Mouse (Mus musculus) cerebellum, adult 18-20 months (tissue): Measurements from ENCODE around the gene Ttc12.

Experiments
- DNase-seq, 2 experiments: peaks; one replicate each; pipeline ENCODE4 v3.0.0; 2021

Gene Ttc12

DNA sequence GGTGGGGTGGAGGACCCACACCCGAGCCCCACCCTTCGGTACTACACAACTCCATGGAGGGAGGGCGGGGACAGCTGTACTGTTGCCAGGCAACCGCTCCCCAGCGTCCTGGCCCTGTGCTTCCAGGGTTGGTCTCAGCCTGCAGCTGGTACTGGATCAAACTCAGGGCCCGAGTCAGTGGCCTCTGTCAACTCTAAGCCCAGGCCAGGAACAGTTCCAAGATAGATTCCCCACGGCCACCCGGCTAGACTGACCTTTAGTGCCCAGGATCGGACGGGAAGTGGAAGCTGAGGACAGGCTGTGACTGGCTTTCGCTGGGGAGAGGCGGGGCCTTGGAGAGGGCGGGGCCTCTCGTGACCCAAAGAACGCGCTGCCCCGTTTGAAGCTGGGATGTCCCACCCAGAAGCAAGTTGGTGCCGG, at the start of gene Ttc12:
Ttc12 (minus strand) TSS at position 334 of the 420 bp plus-strand sequence.
- DNase-seq: peak; percentile 52 to 59

DNA sequence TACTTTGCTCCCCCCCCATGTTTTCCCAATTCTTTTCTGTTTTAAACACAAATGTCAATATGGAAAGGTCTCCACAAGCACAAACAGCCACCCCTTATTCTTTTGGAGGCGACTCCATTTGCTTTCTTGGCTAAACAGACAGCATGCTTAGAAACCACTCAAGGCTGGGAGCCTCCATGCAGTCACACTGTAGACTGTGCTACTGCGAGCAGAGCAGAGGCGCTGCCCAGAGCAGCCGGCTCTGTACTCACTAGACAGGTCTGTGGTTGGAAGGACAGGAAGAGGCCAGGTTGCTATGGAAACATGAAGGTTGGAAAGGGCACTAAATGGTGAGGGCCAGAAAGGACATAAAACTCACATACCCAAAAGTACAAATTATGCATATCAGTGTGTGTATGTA, 48.9 kb upstream of the Ttc12 start:
- no peak for DNase-seq

DNA sequence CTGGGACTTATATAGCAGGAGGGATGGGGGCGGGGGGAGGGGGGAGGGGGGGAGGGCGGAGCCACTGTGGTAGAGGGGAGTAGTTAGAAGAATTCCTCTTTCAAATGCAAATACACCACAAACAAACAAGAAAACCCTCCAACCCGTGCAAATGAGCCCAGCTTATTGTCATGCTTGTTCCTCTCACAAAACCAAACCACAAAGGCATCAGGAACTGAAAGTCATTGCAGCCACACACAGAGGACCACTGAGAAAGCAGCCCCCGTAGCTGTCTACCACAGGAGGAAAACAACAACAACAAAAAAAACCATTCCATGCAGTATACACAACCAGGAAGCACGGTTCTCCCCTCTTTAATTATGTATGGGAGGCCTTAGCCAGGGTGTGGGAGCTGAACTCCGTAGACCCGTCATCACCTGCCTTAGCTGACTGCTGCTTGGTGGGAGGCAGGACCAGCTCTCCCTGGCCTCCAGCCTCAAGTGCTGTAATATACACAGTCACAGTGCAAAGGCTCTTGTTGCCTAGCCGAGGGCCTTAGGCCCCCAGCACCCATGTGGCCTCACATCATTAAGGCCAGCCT, 48.0 kb upstream of the Ttc12 start:
- DNase-seq: no peak

DNA sequence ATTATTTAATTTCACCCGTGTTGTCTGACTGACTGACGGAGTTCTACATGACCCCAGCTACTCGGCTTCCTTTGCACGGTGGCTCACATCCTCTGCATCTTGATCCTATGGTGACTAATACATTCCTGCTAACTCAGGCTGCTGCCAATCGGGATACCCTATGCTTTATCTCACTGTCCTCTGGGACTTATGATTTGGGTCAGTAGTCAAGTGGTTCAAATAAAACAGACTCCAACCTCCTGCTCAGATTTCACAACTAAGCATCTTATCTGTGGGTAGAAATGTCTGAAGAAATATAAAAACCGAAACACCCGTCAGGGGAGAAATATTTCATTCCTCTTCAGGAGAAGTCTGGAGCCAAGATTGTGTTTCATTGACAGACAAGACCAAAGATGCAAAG, 47.4 kb upstream of the Ttc12 start:
- DNase-seq: no peak

DNA sequence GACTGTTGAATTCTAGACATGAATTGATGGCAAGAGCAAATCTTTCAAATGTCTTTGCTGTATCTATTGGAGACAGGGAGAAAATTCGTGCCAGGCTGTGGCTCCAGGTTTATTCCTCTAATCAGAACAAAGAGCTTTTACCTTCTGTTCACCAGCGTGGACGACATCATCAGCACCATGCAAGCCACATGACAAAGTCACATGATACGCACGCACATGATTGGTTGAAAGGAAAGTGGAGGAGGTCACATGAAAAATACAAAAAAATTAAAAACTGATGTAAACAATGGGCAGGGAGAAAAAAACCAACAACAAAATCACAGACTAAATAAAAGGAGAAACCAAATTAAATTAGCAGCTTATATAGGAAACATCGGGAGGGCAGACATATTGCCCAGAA, 45.8 kb upstream of the Ttc12 start:
- DNase-seq: no peak

DNA sequence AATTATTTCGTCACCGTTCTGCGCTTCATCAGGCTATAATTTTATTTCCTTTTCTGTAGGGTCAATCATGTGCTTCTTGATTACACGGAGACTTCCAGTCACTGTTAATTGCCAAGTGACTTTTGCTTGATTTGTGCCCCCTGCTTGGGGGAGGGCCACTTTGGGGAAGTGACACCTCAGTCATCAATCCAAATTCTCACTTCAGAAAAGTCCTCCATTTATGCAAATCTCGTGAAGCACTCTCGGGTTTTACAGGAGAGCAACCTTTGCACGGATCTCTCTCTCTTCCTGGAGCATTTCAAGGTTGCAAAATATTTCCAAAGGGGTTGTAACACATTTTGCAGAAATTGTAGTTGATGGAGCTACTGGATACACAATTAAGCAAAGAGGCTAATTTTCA, 45.2 kb upstream of the Ttc12 start:
- no peak for DNase-seq

DNA sequence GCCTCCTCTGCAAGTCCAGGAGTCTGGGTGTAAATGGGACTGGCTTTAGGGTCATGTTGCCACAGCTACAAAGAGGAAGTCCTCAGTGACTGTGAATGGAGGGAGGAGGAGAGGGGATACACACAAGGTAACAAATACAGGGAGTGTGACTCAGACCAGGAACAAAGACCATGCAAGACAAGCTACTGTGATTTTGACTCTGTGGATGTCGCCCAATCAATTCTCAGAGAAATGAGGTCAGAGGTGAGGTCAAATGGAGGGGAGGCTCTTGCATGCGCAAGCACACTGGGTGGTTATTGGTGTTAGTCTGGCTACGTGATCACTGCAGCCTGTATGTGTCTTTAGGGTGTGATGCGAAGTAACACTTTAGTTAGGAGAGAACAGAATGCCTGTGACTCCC, 44.7 kb upstream of the Ttc12 start:
- DNase-seq: no peak

DNA sequence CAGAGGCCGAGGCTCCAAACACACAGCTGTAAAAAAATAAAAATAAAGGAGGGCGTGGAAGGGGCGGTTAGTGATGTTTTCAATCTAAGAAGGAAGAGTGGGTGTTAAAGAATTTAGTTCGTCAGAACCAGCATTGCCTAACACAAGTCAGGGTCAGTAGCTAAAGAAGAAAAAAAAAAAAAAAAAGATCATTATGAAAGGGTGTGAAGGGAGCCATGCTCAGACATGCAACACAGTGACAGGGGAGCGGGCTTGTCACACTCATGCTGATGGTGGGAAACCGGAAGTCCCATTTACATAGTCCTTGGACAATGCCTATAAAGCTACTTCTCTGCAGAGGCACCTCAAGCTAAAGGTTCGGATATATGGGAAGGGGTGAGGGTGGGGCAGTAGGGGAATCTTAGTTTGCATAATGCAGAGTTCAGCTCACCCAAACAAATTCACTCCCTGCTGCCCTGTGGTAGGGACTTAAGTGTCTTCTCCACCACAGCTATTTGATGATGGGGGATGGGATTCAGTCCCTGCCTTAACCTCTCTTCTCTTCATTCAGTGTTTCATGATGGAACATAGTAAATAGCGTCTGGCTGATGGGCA, 43.4 kb upstream of the Ttc12 start:
- DNase-seq: no peak

DNA sequence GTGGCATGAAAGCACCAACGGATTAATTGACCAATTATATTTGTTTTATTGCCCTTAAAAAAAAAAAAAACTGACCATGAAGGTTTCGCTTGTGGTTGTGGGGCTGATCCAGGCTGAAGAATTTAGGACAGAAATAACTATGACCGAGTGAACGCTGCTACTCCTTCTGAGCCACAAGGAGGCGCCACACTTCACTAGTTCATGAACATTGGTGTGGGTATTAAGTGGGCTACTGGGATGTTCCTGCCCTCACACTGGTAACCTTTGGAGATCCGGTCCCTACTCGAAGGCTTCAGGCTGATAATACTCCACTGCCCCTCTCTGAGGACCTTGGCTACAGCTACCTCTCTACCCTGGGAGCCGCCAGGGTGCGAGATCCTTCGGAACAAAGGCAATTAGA, 42.9 kb upstream of the Ttc12 start:
- peak; percentile 45 to 63 for DNase-seq

DNA sequence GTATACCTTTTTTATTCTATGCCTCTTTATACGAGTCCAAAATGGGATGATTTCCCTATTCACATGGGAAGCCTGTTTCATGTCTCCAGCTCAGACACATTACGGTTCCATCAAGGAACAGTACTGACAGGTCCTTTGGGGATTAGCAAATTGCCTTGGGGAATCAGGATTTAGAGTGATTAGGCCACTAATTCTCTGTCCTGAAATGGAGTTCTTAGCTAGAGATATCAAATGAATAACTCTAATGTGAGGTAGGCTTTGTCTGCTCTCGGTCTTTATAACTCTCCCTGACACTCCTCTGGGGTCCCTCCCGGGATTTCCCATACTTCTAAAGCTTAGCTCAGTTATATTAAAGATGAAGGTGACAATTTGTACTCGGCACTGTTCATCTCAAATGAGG, 42.0 kb upstream of the Ttc12 start:
- no peak for DNase-seq

DNA sequence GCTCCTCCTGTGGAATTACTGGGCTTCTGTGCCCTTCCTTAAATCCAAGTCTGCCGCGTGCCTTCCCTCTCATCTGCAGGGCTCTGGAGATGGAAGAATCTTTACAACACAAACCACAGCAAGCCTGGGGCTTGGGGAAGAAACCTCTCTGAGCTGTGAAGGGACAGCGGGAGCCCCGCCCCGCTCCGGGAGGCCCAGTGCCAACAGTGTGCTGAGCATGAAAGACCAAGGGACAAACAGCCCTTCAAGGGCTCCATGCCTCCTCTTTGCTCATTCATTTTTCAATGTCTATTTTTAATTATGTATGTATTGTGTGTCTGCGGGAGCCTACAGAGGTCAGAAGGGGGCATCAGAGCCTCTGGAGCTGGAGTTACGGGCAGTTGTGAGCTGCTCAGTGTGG, 41.3 kb upstream of the Ttc12 start:
- DNase-seq: no peak

DNA sequence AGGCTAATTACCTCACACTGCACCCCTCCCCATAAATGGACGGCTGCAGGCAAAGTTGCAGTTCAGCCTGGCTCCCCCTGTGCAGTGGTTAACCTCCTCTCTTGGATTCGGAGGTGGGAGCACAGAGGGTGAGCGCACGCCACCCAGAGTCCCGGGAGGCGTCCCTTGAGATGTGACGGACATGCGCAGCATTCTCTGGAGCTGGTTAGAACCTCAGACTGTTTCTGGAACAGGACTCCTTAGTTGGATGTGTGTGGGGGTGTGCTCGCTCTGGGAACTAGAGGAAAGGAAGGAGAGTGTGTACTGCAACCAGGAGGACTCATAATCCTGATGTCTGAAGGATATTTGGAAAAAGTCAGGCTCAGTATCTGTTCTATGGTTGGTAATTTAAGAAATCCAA, 38.7 kb upstream of the Ttc12 start:
- no peak for DNase-seq

DNA sequence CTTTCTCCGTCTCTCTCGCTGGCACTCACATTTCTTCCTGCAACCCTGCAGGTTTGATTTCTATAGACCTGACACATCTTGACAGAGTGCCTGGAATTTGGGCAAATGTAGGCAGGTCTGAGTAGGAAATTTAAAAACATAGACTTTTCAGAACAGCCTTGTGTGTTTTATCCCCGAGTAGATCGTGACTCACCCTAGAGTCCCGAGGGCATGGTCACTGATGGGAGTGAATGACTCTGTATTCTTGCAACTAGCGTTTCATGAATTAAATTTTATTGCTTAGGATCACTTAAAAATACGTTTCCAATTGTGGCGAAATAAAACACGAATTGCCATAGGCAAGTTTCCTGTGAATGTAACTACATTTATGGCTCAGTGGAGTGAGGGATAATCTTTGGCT, 37.9 kb upstream of the Ttc12 start:
- no peak for DNase-seq

DNA sequence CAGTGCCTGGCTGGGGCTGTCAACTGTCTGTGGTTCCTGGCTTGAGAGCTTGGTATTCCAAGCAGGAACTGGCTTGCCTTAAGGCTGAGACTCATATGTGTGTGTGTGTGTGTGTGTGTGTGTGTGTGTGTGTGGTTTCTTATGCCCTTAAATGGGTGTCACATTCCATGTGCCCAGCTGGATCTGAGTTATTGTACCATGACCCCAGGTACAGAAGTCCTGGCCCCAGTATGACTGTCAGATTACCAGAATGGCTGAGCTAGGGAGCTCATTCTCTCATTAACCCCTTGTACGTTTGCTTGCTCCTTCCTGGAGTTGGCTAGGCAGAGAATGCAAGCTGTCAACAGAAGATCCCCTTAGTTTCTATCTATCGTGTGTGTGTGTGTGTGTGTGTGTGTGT, 28.3 kb upstream of the Ttc12 start:
- DNase-seq: no peak

DNA sequence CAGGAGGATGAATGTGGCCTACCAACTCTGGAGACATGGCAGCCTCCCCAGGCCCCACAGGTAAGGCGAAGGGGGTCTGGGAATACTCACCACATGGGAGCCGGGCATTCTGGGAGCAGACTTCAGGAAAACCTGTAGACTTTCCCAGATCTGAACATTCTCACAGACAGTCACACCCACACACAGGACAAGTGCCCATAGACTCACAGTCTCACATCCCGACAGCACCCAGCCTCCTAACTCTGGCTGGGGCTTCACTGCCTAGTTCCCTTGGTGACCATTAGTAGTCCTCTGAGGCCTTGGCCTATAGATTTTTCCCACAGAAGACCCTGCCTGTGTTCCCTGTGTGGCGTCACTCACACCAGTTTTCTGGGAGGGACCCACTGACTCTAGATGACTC, 24.6 kb upstream of the Ttc12 start:
- DNase-seq: no peak

DNA sequence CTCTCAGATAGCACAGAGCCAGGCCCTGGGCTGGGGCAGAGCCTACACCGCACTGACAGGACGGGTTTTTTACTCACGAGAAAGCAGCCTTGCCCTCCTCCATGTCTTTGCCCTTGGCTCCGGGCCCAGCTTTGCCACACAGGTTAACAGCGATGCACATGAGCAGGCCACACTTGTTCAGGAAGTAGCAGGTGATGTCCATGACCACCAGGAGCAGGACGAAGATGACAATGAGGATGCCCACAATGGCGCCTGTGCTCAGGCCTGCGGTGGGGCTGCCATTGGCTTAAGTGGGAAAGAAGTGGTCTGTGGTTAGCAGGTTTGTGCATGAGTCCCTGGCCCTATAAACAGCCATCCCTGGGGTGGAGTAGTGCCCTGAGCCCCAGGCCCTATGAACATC, 23.6 kb upstream of the Ttc12 start:
- no peak for DNase-seq

DNA sequence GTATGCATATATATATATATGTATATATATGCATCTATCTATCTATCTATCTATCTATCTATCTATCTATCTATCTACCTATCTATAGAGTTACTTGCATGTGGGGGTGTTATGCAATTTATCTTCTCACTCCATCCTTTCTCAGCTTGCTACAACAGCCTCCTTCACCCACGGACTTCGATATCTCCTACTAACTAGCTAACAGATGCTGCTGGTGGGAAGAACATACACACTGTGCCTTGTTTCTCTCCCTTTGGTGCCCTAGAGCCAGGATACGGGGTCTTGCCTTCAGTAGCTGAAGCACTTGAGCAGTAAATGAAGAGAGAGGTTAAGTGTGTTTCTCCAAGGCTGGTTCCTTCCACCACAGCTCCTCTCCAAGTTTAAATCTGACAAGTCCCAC, 23.1 kb upstream of the Ttc12 start:
- no peak for DNase-seq

DNA sequence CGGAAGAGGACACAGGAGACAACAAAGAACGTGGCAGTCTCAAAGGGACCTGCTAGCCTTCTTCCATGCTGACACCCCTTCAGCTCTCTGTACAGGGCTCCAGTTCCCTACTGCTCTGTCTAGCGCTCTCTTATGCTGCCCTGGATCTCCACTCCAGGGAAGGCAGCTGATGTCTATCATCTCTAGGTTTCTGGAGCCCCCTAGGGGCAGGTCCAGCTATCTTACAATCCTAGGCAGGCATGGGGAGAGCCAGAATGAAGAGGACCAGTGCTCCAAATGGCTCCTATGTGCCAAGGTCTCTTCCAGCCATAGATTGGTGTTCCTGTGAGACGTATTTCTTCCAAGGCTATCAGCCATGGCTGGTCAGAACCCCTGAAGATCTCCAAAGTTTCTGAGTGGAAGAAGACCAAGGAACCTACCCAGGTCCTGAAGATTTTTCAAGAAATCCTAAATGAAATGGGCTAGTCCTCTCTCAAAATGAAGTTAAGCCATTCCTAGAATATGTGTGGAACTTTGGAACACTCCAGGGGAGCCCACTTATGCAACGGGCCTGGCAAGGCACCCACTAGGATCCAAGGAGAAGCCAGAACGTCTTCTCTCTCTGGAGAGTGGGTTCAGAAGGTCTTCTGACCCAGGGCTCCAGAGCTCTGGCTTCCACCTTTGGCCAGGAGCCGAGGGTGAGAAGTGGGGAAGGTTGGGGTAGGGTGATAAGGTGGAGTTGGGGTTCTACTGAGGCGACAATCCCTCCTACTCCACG, 22.0 kb upstream of the Ttc12 start:
- no peak for DNase-seq

DNA sequence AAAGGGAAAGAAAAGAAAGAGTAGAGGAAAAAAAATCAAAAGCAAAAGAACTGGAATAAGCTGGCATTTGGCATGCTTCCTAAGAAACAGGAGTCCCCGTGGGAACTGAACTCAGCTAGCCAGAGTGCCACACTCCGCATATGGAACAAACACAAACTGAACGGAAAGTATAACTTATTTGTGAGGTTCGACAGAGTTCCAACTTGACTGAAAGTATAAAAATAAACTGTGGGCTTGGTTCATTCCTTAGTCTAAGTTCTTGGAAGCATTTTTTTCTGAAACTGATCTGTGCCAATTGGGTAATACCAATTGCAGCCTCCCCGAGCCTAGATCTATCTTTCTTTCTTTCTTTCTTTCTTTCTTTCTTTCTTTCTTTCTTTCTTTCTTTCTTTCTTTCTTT, 18.6 kb upstream of the Ttc12 start:
- no peak for DNase-seq

DNA sequence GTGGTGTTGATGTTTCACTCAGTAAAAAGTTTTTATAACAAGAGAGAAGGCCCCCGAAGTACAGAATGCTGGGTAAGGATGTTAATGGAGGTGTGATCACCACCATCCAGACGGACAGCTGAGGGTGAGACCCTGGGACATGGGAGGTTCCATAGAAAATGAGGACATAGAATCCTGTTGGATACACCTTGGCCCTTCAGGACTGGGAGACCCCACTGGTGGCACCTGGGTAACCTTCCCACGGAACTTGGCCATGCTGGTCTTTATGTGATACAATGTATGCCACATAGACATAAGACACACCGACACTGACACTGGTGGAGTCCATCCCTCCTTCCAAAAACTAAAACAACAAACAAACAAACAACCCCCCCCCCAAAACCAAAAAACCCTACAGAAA, 16.2 kb upstream of the Ttc12 start:
- DNase-seq: no peak

DNA sequence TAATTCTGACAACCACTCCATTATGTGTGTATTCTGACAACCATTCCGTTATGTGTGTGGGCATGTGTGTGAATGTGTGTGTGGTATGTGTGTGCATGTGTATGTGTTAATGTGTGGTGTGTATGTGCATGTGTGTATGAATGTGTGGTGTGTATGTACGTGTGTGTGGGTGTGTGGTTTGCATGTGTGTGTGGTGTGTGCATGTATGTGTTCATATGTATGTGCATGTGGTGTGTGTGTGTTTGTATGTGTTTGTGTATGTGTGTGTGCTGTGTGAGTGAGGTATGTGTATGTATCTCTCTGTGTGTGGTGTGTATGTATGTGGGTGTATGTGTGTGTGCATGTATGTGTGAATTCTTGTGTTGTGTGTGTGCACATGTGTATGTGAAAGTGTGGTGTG, 13.9 kb upstream of the Ttc12 start:
- no peak for DNase-seq

DNA sequence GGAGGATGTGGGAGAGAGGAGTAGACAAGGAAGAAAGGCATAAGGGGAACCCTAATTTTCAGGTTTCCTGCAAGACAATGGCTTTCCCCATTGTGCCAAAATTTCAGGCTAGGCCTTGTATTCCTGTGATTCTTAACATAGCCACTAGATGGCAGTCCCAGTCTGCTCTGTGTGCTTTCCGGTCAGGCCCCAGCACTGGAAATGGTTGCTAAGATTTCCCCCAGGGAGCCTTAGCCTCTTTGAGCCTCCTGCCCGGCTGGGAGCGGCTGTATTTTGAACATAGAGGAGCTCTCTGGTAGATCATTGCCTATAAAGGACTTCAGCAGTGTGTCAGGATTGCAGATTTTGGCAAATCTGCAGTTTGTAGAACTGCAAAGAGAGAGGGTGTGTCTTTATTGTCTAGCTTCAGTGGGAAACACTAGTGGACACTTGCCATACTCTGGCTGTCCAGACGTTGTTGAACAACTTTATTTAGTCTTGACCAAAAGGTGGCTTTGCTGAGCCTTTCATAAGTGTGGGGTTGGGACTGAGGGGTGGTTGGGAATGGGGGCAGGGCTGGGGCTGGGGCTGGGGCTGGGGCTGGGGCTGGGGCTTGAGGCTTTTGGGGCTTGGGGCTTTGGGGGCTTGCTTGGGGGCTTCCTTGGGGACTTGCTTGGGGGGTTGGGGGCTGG, 8.1 kb upstream of the Ttc12 start:
- peak; percentile 60 to 73 for DNase-seq

DNA sequence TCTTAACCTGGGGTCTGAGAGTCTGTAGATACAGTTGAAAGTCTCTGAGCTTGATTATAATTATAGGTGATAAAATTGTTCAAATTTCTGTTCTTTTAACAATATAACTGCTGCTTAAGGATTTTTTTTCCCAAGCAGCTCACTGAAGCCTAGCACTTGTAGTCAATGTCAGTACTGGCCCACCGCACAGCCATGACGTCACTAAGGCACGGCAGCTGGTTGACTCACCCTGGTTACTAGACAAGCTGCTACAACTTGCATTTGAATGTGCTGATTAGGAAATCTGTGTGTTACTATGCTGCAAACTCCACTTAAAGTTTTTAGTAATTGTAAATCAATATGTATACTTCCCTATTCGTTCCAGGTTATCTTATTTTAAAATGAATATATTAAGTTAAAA, 4.6 kb upstream of the Ttc12 start:
- no peak for DNase-seq
